Mouse (Mus musculus) intestine, embryonic 15.5 days (tissue): Measurements from ENCODE around the gene Pcp2. TPM values are rescaled to one million over a fixed set of nuclear protein-coding genes. Genes with fewer than 3 reads are reported as not detected.

Source experiments
- ATAC-seq: fragments of 200-750 bp; cut with Nextera tagmentation; 2 replicates; pipeline ENCODE4 v1.8.0; 2017; ENCODE audit warnings: moderate TSS enrichment, moderate library complexity
- H3K27ac ChIP-seq: fragments of 300-500 bp; sonication (generic); 2 replicates; pipeline ENCODE4 v1.5.1; 2015; ENCODE audit warnings: mild to moderate bottlenecking, inconsistent platforms
- H3K27me3 ChIP-seq: fragments of 300-500 bp; sonication (generic); replicated peaks from 2 replicates; pipeline ENCODE4 v1.6.1; 2015; ENCODE audit warnings: inconsistent platforms
- H3K36me3 ChIP-seq: fragments of 300-500 bp; sonication (generic); 2 replicates; pipeline ENCODE4 v1.6.1; 2015; ENCODE audit warnings: inconsistent platforms
- H3K4me1 ChIP-seq: fragments of 300-500 bp; sonication (generic); replicated peaks from 2 replicates; pipeline ENCODE4 v1.6.1; 2015; ENCODE audit warnings: inconsistent platforms
- H3K4me2 ChIP-seq: fragments of 300-500 bp; sonication (generic); replicated peaks from 2 replicates; pipeline ENCODE4 v1.6.1; 2015; ENCODE audit warnings: mild to moderate bottlenecking, inconsistent platforms
- H3K4me3 ChIP-seq: fragments of 300-500 bp; sonication (generic); replicated peaks from 2 replicates; pipeline ENCODE4 v1.5.1; 2015; ENCODE audit warnings: inconsistent platforms
- H3K9ac ChIP-seq: fragments of 300-500 bp; sonication (generic); 2 replicates; pipeline ENCODE4 v1.6.1; 2015; ENCODE audit warnings: inconsistent platforms
- H3K9me3 ChIP-seq: fragments of 300-500 bp; sonication (generic); 2 replicates; pipeline ENCODE4 v1.6.1; 2016; ENCODE audit warnings: inconsistent platforms
- WGBS: fragments of 180-500 bp; shearing (Covaris S2); methylation state at CpG from one replicate; pipeline ENCODE4 v1.1.7; 2015; 5-methylcytosine and 5-hydroxymethylcytosine counted together
- polyA plus RNA-seq: library from polyadenylated mRNA; unstranded; fragments of >200 nt; fragmentation: Nextera tagmentation; extraction: Ambion mirVana; gene quantifications from 2 replicates; pipeline ENCODE4 v1.2.1, GENCODE M21; 2015

Pcp2 gene
- polyA plus RNA-seq, 1 experiment from 2014 or later, result 0.10 TPM

DNA sequence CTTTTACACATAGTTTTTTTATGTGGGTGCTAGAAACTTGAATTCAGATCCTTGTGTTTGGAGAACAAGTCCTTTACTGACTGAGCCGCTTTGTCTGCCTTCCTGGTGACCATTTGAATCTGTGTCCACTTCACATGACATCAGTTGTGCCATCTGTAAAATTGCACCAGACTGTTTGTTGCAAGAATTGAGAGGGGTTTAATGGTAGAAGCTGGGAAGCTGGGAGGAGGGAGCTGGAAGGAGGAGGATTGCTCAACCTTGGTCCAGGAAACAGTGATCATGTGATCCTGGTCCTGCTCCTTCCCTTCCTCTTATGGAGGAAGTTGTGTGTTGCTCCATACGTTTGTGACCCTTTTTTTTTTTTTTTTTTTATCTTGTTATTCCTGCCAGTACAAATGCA lies 22.9 kb upstream of the Pcp2 start:
- no peaks in the 10 kb centered on the region for H3K36me3 ChIP-seq
- no peak overlapping the region for H3K4me3 ChIP-seq
- H3K4me2 ChIP-seq, result no peak overlapping the region
- H3K27ac ChIP-seq, result no peak overlapping the region
- H3K9ac ChIP-seq, result no peak overlapping the region
- no peak for ATAC-seq
- H3K27me3 ChIP-seq, result no peaks in the 10 kb centered on the region
- no peaks in the 10 kb centered on the region for H3K9me3 ChIP-seq
- no peaks in the 10 kb centered on the region for H3K4me1 ChIP-seq
- WGBS, result 68% methylated on average over 2 of the region's 2 CpGs

DNA sequence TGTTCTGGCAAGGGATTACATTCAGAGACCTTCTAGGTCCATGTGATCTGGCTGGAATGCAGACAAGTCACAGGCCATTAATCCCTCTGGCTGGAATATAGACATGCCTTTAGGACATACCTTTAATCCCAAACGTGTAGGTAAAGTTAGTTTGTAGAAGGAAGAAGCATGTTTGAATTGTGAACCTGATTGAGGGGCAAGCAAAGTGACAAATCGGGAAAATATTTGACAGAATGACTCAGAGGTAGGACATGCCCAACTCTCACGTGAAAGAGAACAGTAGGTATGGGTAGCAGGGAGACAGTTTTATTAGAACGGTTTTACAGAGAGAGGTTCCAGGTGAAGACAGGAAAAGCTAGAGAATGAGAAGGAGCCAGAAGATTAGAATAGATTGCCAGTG lies 22.2 kb upstream of the Pcp2 start:
- Histone ChIP-seq H3K4me2 (no peak overlapping the region), H3K4me1 (no peaks in the 10 kb centered on the region), H3K27ac (no peak overlapping the region), H3K27me3 (no peaks in the 10 kb centered on the region), H3K36me3 (no peaks in the 10 kb centered on the region), H3K4me3 (no peak overlapping the region), H3K9me3 (no peaks in the 10 kb centered on the region), H3K9ac (no peak overlapping the region)
- ATAC-seq, result no peak
- WGBS, result 69% methylated on average over 4 of the region's 4 CpGs

DNA sequence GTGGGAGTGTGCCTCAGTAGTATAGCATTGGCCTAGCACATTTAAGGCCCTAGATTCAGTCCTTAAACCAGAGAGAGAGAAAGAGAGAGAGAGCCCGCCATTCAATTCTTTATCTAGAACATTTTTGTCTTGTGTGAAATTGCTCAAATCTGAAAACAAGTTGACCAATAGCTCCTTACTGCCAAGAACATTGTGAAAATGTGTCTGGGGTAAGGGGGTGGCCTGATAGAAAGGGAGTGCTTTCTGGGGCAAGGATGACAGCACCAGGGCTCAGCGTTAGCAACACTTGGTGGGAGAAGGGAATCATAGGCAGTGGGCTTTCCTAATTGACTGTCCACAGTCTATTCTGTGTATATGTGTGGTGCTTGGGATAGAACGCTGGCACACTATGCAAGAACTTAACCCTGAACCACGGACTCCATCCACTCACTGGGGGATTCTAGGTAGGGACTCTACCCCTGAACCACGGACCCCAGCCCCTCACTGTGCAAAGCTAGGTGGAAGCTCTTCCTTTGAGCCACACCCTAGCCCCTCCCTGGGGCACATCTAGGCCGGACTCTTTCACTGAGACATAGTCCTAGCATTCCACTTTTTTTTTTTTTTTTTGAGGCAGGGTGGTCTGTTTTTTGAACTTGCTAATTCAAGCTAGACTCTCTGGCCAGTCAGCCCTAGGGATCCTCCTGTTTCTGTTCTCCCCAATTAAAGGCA lies 21.6 kb upstream of the Pcp2 start:
- no peak for ATAC-seq
- 84% methylated on average over 6 of the region's 6 CpGs for WGBS
- H3K36me3 ChIP-seq, result no peaks in the 10 kb centered on the region

DNA sequence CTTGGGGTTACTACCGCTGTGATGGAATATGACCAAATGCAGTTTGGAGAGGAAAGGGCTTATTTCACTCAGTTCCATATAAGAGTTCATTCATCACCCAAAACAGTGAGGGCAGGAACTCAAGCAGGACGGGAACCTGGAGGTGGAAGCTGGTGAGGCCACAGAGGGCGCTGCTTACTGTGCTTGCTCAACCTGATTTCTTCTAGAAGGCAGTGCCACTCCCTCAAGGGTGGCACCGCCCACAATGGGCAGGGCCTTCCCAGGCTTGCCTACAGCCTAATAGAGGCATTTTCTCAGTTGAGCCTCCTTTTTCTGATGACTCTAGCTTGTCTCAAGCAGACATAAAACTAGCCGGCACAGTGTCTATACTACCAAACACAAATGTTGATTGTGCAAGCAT lies 20.5 kb upstream of the Pcp2 start:
- no peaks in the 10 kb centered on the region for H3K4me1 ChIP-seq
- WGBS, result 19% methylated on average over 5 of the region's 5 CpGs
- ATAC-seq, result peak; percentile 77
- no peak overlapping the region for H3K9ac ChIP-seq
- H3K4me3 ChIP-seq, result no peak overlapping the region
- no peaks in the 10 kb centered on the region for H3K9me3 ChIP-seq
- H3K27me3 ChIP-seq, result no peaks in the 10 kb centered on the region
- H3K27ac ChIP-seq, result no peak overlapping the region
- no peaks in the 10 kb centered on the region for H3K36me3 ChIP-seq
- H3K4me2 ChIP-seq, result no peak overlapping the region

More for the DNA sequence above, 21.6 kb upstream of the Pcp2 start:
- Histone ChIP-seq H3K27me3 (no peaks in the 10 kb centered on the region), H3K27ac (no peak overlapping the region), H3K9ac (no peak overlapping the region), H3K9me3 (no peaks in the 10 kb centered on the region), H3K4me1 (no peaks in the 10 kb centered on the region), H3K4me3 (no peak overlapping the region), H3K4me2 (no peak overlapping the region)

DNA sequence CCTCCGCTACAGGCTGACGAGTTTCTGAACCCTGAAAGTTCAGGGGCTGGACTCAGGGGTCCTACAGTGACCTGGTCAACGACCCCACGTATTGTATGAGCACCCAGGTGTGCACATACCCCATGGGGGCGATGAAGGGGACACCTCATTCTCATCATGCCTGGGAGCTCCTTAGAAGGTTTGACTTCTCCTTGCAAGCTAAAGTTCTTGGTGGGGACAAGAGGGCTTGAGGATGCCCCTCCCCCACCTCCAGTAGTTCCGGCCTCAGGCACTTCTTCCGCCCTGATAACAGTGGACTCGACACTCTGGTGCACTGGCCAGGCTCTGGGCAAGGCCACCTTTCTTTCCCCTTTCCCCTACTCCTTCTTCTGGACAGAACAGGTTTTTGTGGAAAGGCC lies 6.1 kb upstream of the Pcp2 start:
- H3K27me3 ChIP-seq, result no peaks in the 10 kb centered on the region
- peak; percentile 65 for ATAC-seq
- 12% methylated on average over 8 of the region's 8 CpGs for WGBS
- no peaks in the 10 kb centered on the region for H3K9me3 ChIP-seq
- 0 out of 2 replicates have a peak, but pooled peaks cover 7% of the 10 kb centered on the region for H3K36me3 ChIP-seq
- no peak overlapping the region for H3K27ac ChIP-seq
- H3K4me3 ChIP-seq, result peak overlapping the region; percentile 61
- H3K9ac ChIP-seq, result peak overlapping the region; percentile 65
- peak overlapping the region; percentile 79 for H3K4me2 ChIP-seq
- no peaks in the 10 kb centered on the region for H3K4me1 ChIP-seq

DNA sequence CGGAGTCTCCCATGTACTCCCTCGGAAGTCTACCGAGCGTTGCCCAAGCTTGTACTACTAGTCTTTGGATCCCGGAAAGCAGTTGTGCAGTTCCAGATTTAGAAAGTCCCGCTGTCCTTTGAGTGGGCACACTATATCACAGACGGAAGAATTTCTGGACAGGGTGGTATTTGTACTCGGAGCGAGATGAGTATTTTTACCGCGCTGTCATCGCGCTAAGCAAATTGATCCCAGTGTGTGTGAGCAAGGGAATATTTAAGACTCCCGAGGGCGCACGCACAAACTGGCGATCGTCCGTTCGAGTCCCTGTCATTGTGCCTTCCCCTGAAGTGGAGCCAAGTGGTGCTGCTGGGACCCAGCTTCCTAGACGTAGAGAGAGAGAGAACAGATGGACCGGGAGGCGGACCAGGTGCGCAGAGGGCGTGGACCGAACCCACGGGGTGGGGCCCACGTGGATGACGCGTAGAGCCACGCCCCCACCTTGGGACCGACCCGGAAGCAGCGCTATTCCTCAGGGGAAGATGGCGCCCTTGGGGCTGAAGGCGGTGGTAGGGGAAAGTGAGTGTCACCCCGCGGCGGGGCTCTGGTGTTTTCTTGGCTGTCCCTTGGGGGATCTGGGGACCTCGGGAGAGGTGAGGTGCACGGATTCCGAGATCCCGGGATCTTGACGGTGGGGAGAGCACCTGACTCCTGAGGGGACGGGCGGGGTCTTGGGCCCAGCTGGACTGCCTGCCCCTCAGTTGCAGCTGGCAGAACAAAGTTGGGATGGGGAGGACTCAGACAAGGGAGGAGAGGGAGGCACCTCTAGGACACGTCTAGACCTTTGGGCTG lies 5.5 kb upstream of the Pcp2 start, which contains the start of gene Stxbp2:
TSS of gene Stxbp2 (plus strand) at position 309 of the 831 bp plus-strand sequence.
- Histone ChIP-seq H3K27me3 (no peaks in the 10 kb centered on the region), H3K4me3 (peak within 1 kb of the TSS; percentile 61), H3K27ac (no peak within 1 kb of the TSS), H3K9ac (peak within 1 kb of the TSS; percentile 65), H3K4me2 (peak within 1 kb of the TSS; percentile 79), H3K4me1 (no peaks in the 10 kb centered on the region), H3K36me3 (0 out of 2 replicates have a peak, but pooled peaks cover 3% of the 10 kb centered on the region), H3K9me3 (no peaks in the 10 kb centered on the region)
- ATAC-seq, result peak; percentile 97
- WGBS, result 5% methylated on average over 47 of the region's 47 CpGs

DNA sequence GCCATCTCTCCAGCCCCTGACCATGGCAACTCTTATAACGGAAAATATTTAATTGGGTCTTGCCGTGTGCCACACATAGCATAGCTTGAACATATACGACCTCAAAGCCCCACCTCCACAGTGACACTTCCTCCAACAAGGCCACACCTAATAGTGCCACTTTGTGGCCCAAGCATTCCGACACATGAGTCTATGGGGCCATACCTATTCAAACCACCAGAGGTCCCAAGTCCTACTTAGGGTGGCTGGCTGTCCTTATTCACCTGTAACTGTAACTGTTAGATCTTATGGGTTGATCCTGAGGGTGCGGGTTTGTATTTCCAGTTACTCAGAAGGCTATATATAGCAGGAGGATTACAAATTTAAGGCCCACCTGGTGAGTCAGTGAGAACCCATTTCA lies 2.7 kb upstream of the Pcp2 start:
- H3K27me3 ChIP-seq, result no peaks in the 10 kb centered on the region
- H3K9ac ChIP-seq, result no peak overlapping the region
- H3K4me1 ChIP-seq, result no peaks in the 10 kb centered on the region
- H3K9me3 ChIP-seq, result no peaks in the 10 kb centered on the region
- no peak overlapping the region for H3K4me2 ChIP-seq
- H3K36me3 ChIP-seq, result no peaks in the 10 kb centered on the region
- no peak overlapping the region for H3K27ac ChIP-seq
- ATAC-seq, result no peak
- WGBS, result 28% methylated on average over 5 of the region's 5 CpGs
- no peak overlapping the region for H3K4me3 ChIP-seq

DNA sequence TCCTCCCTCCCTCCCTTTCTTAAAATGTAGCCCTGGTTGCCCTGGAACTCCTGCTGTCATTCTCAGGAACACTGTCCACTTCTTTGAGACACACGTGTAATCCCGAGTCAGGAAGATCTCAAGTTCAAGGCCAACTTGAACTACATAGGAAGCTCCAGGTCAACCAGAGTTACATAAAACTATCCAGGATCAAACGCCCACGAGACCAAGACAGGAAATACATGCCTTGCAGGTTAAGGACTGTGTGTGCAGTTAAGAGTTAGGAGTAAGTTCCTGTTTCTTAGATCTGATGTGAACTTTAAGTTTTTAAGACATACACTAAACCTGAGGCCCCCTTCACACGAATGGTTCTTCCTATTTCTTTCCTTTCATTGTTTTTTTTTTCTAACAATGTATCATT lies 1.6 kb upstream of the Pcp2 start:
- Histone ChIP-seq H3K27ac (no peak overlapping the region), H3K9ac (no peak overlapping the region), H3K27me3 (no peaks in the 10 kb centered on the region), H3K36me3 (no peaks in the 10 kb centered on the region), H3K9me3 (no peaks in the 10 kb centered on the region), H3K4me1 (peaks cover 5% of the 10 kb centered on the region; the same call in 1 of the 2 replicates), H3K4me3 (no peak overlapping the region), H3K4me2 (no peak overlapping the region)
- ATAC-seq, result no peak
- WGBS, result 55% methylated on average over 5 of the region's 5 CpGs

DNA sequence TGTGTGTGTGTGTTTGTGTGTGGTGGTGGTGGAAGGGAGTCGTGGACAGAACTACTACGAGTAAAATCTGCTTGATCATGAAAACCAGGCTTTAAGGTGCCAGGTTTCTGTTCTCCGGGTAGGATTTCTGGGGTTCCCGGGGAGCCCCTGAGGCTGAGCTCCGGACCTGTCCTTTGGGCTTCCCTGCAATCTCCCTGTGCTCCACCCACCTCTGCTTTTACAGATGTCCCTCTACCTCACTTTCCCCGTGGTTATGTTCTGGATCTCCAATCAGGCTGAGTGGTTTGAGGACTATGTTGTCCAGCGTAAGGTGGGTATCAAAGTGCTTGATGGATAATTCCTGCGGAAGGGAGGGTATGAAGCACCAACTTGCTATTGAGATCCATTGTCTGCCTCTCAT lies 3.2 kb downstream of the Pcp2 start:
- Histone ChIP-seq H3K27me3 (no peaks in the 10 kb centered on the region), H3K36me3 (peaks cover 9% of the 10 kb centered on the region), H3K4me2 (peak overlapping the region; percentile 80), H3K4me3 (peak overlapping the region; percentile 76), H3K27ac (no peak overlapping the region), H3K9me3 (no peaks in the 10 kb centered on the region), H3K9ac (no peak overlapping the region; the same call in 1 of the 2 replicates), H3K4me1 (peaks cover 13% of the 10 kb centered on the region)
- 64% methylated on average over 8 of the region's 8 CpGs for WGBS
- no peak for ATAC-seq

DNA sequence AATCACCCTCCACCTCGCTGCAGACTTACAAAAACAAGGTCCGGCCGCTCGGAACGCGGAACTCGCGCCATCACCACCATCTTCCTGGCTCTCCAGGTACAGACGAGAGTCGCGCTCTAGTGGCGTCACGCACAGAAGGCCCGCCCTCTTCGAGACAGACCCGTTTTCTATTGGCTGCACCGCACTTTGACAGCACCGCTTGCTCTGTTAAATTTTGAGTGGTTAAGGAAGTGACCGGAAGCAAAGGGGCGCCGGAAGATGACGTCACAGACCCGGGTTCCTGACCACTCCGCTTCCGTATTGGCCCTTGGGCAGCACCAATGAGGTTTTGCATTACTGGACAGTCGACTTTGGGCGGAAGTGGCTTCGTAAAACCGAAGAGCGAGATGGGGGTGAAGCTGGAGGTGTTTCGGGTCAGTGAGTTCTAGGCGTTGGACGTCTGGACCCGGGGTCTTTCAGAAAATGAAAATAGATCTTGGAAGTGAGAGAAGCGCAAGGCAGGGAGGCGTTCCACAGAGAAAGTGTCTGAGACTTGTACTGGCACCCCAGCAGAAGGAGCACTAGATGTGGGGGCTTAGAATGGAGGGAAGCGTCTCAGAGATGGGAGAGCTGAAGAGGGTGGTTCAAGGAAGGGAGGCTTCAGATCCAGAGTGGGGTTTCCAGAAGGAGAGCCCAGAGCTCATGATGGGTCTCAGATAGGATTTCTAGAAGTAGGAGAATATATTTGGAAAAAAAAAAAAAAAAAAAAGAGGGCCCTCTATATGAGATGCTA lies 4.0 kb downstream of the Pcp2 start, which contains the start of the genes Xab2 and Pet100:
TSS of gene Xab2 (minus strand) at position 118 of the 772 bp plus-strand sequence.
TSS of gene Pet100 (plus strand) at position 350 of the 772 bp plus-strand sequence.
- no peak within 1 kb of the TSS for H3K27ac ChIP-seq
- H3K36me3 ChIP-seq, result peaks cover 9% of the 10 kb centered on the region
- WGBS, result under 1% methylated on average over 37 of the region's 37 CpGs
- peak within 1 kb of the TSS; percentile 80 for H3K4me2 ChIP-seq
- peak; percentile 99 for ATAC-seq
- peaks cover 13% of the 10 kb centered on the region for H3K4me1 ChIP-seq
- H3K4me3 ChIP-seq, result peak within 1 kb of the TSS; percentile 76
- H3K9ac ChIP-seq, result peak within 1 kb of the TSS; percentile 69
- no peaks in the 10 kb centered on the region for H3K27me3 ChIP-seq
- no peaks in the 10 kb centered on the region for H3K9me3 ChIP-seq

DNA sequence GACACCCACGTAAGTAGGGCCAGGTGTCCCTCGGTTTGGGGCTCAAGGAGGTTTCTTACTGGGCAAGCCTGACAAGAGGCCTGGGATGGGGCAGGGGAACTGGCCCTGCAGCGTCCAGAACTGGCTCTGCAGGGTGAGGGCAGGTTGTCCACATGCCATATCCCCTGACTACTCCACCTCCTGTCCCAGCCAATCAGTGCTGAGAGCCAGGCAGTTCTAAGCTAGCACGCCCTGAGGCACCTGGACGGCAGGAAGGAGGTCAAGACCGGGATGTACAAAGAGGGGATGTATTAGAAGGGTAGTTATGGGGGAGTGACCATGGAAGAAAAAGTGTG lies 15.6 kb downstream of the Pcp2 start:
- no peak overlapping the region for H3K27ac ChIP-seq
- H3K4me2 ChIP-seq, result no peak overlapping the region
- H3K4me3 ChIP-seq, result no peak overlapping the region
- H3K36me3 ChIP-seq, result peaks cover 57% of the 10 kb centered on the region
- peak; percentile 16; the same call in 1 of the 2 replicates for ATAC-seq
- H3K27me3 ChIP-seq, result no peaks in the 10 kb centered on the region
- WGBS, result 68% methylated on average over 6 of the region's 6 CpGs
- no peak overlapping the region for H3K9ac ChIP-seq
- H3K4me1 ChIP-seq, result peaks cover 5% of the 10 kb centered on the region; the same call in 1 of the 2 replicates
- H3K9me3 ChIP-seq, result no peaks in the 10 kb centered on the region
